Mouse (Mus musculus) macrophage (primary cell): Measurements from ENCODE around the gene Kif2c. TPM values are rescaled to one million over a fixed set of nuclear protein-coding genes. Genes with fewer than 3 reads are reported as not detected.

Experiments used
- H3K27ac ChIP-seq: fragments of 350-480 bp; formaldehyde crosslinking; 2 replicates; pipeline ENCODE4 v1.9.0; 2021
- H3K36me3 ChIP-seq: fragments of 350-480 bp; formaldehyde crosslinking; 2 replicates; pipeline ENCODE4 v1.9.0; 2021; ENCODE audit errors: inconsistent target
- H3K4me3 ChIP-seq: fragments of 350-480 bp; formaldehyde crosslinking; 2 replicates; pipeline ENCODE4 v1.9.0; 2021; ENCODE audit errors: inconsistent target
- H3K79me2 ChIP-seq: fragments of 350-480 bp; formaldehyde crosslinking; 2 replicates; pipeline ENCODE4 v1.9.0; 2021; ENCODE audit errors: inconsistent target
- WGBS: methylation state at CpG from one replicate; pipeline ENCODE4 v1.1.7; 2026; ENCODE audit warnings: inconsistent platforms; ENCODE audit not compliant: missing documents; 5-methylcytosine and 5-hydroxymethylcytosine counted together
- polyA plus RNA-seq: library from polyadenylated mRNA; stranded (reverse); fragments of 250-400 nt; gene quantifications from 3 replicates; pipeline ENCODE4 v1.2.4, GENCODE M21; 2018; ENCODE audit warnings: inconsistent platforms

The Kif2c gene
- polyA plus RNA-seq, 1 experiment from 2014 or later = 3.5 TPM

DNA sequence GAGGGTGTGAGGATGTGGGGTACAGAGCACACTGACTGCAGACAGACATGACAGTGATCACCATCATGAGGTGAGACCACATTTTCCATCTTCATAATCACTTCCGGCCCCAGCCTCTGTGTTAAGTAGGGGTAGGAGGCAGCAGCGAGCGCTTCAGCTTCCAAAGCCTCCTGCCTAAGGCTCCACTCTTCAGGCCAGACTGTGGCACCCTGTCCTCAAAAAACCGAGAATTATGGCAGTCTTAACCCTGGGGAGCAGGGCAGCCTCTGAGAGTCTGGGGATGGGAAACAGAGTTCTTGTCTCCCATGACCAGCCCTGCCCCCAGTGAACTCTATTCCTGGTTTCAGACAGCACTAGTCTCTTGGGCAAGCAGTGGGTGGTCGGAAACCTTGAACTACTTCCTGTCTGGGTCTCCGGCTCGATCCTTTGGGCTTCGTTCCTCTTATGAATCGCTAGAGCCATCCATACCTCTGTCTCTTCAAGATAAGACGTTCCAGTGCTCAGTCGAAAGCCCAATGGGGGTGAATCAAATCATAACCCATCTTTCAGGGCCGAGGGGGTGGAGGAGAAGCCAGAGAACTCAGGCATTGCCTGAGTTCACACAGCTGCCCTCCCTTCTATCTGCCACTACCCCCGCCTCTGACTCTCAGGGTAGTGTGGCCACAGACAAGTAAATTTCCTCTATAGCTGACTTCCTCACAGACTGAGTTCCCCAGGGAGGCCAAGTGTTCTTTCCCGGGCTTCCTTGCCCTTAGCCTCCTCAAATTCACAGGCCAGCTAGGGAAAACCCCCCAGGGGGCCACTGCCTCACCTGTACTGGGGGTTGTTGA, 57.7 kb downstream of the Kif2c start:
- peak overlapping the region; percentile 98 for H3K27ac ChIP-seq
- H3K79me2 ChIP-seq = no peaks in the 10 kb centered on the region
- peak overlapping the region; percentile 17; the same call in 1 of the 2 replicates for H3K4me3 ChIP-seq
- peaks cover 6% of the 10 kb centered on the region; the same call in 1 of the 2 replicates for H3K36me3 ChIP-seq
- 3% methylated on average over 14 of the region's 14 CpGs for WGBS

DNA sequence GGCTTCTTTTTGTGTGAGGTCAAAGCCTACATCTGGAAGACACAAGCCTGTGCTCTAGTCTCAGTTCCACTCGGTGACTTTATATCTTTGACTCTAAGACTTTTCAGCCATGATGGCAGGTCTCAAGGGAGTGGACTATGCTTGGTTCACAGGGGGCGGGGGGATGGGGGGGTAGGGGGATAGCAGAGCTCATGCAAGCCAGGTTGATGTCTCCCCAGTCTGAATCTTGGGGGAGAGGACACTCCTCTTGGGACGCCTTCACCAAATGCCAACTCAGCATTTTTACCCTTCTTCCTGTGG, 58.3 kb downstream of the Kif2c start:
- Histone ChIP-seq H3K27ac (peak overlapping the region; percentile 98), H3K4me3 (peak overlapping the region; percentile 17; the same call in 1 of the 2 replicates), H3K79me2 (no peaks in the 10 kb centered on the region), H3K36me3 (peaks cover 6% of the 10 kb centered on the region; the same call in 1 of the 2 replicates)
- 35% methylated on average over 3 of the region's 3 CpGs for WGBS

DNA sequence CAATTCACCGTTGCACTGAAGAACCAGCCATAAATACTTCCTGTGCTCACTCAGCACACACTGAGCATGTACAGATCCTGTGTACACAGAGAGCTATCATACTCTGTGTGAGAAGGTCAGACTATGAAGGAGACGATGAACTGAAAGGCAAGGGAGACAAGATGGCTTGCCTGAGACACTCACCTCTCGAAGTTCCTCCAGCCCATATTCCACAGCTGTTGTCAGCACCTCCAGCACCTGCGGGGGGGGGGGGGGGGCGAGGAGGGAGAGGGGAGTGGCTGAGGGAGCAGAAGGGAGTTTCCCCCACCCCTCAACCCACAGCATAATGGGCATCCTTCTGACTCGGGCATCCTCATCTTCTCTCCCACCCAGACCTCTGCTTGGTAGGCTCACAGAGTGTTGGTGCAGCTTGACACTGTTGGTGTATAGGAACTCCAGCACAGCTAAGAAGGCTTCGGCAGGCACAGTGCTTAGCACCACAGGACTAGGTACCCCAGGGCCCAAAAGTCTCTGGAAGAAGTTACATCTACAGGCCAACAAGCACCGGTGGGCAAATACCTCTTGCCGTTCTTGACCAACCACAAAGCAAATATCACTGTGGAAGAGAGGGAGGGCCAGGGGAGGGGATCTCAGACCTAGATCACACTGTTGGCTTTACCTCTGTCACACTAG, 58.8 kb downstream of the Kif2c start:
- peak overlapping the region; percentile 98 for H3K27ac ChIP-seq
- H3K4me3 ChIP-seq = no peak overlapping the region
- peaks cover 3% of the 10 kb centered on the region; the same call in 1 of the 2 replicates for H3K36me3 ChIP-seq
- 77% methylated on average over 8 of the region's 9 CpGs for WGBS
- no peaks in the 10 kb centered on the region for H3K79me2 ChIP-seq

- 91% methylated on average over 4 of the region's 4 CpGs for WGBS
- H3K4me3 ChIP-seq = no peak overlapping the region
- no peak overlapping the region for H3K27ac ChIP-seq
- no peaks in the 10 kb centered on the region for H3K36me3 ChIP-seq
- H3K79me2 ChIP-seq = no peaks in the 10 kb centered on the region
Measured at GRCm38 (mm10) chr4:117122209-117122608, 60.2 kb downstream of the Kif2c start.

- peak overlapping the region; percentile 65 for H3K4me3 ChIP-seq
- no peaks in the 10 kb centered on the region for H3K79me2 ChIP-seq
- peak overlapping the region; percentile 60 for H3K27ac ChIP-seq
- H3K36me3 ChIP-seq = no peaks in the 10 kb centered on the region
- under 1% methylated on average over 69 of the region's 69 CpGs for WGBS
Measured at GRCm38 (mm10) chr4:117120445-117121414, 61.7 kb downstream of the Kif2c start.

DNA sequence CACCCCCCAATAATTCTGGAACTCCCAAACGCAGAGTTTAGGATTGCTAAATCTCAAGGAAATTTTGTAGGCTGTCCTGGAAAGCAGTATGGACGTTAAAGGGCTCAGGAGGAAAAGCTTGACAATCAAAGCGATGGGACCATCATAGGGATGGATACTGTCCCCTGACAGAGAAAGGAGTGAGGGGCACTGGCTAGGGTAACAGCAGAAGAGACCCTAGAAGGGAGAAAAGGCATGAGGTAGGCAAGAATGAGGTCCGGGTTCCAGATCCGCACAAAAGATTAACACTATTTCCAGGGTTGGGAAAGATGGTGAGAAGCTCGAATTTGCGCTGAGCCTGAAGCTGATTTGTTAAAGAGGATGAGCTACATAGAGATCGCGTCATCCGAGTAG, 62.4 kb downstream of the Kif2c start:
- Histone ChIP-seq H3K36me3 (no peaks in the 10 kb centered on the region), H3K27ac (peak overlapping the region; percentile 60), H3K4me3 (peak overlapping the region; percentile 23), H3K79me2 (no peaks in the 10 kb centered on the region)
- 9% methylated on average over 10 of the region's 10 CpGs for whole genome bisulfite sequencing

- Histone ChIP-seq H3K36me3 (no peaks in the 10 kb centered on the region), H3K4me3 (peak overlapping the region; percentile 23; the same call in 1 of the 2 replicates), H3K79me2 (no peaks in the 10 kb centered on the region), H3K27ac (peak overlapping the region; percentile 60)
- 81% methylated on average over 5 of the region's 5 CpGs for WGBS
Measured at GRCm38 (mm10) chr4:117119636-117120035, 62.8 kb downstream of the Kif2c start.

DNA sequence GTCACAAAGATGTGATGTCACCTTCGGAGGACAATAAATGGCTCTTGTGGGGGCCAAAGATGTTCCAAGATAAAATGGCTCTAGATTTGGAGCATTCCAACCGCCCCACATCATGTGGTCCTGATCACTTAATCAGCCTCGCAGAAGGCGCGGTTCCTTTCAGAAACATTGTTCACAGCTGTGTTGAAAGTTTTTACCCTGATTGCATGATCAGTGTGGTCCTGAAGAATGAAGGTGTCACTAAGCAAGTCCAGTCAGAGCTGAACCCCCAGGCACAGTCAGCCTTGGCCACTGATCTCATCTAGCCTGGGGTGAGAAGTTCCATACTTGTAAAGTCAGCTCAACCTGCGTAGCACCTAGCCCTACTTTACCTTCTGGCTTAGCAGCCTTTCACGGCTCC, 64.5 kb downstream of the Kif2c start:
- H3K36me3 ChIP-seq = no peaks in the 10 kb centered on the region
- WGBS = 83% methylated on average over 7 of the region's 7 CpGs
- H3K27ac ChIP-seq = no peak overlapping the region

DNA sequence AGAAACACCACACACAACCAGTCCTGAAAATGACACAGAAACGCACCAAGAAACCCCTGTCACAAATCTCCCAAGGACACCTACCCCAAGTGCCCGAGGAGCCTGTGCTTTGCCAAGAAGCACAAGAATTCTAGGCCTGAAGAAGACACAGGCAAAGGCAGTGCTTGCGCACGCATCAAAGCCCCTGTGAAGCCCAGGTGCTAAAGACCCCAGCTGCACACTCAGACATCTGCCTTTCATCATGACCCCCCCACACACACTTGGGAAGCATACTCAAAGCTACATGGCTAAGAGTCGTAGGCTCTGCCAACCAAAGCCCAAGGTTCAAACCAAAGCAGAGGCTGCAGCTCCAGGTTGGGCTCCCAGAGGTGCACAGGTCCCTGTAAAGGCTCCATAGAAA, 66.8 kb downstream of the Kif2c start:
- Histone ChIP-seq H3K4me3 (no peak overlapping the region), H3K36me3 (no peaks in the 10 kb centered on the region), H3K27ac (no peak overlapping the region), H3K79me2 (no peaks in the 10 kb centered on the region)
- 91% methylated on average over 5 of the region's 5 CpGs for WGBS

More for the DNA sequence above, 64.5 kb downstream of the Kif2c start:
- no peak overlapping the region for H3K4me3 ChIP-seq
- H3K79me2 ChIP-seq = no peaks in the 10 kb centered on the region

DNA sequence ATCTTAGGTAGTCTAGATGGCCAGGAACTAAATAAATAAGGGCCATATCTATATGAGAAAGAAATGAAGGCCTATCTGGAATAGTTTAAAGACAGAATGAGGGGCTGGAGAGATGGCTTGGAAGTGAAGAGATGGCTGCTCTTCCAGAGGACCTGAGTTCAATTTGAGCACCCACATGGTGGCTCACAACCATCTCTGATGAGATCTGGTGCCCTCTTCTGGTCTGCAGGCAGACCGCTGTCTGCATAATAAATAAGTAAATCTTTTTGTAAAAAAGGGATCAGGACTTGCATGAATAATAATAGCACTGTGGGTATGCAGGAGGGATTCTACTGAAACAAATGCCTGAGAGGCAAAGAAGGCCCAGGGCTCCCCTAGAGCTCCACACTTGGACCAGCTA, 69.2 kb downstream of the Kif2c start:
- 83% methylated on average over 1 of the region's 1 CpGs for WGBS

GRCm38 (mm10) chr4:117110985-117111384, 71.5 kb downstream of the Kif2c start:
- no peaks in the 10 kb centered on the region for H3K36me3 ChIP-seq
- no peak overlapping the region for H3K27ac ChIP-seq
- WGBS = 80% methylated on average over 11 of the region's 11 CpGs

More for the DNA sequence above, 69.2 kb downstream of the Kif2c start:
- no peak overlapping the region for H3K27ac ChIP-seq
- H3K4me3 ChIP-seq = no peak overlapping the region
- no peaks in the 10 kb centered on the region for H3K79me2 ChIP-seq
- H3K36me3 ChIP-seq = no peaks in the 10 kb centered on the region

GRCm38 (mm10) chr4:117110249-117110648, 72.2 kb downstream of the Kif2c start:
- Histone ChIP-seq H3K4me3 (no peak overlapping the region), H3K27ac (no peak overlapping the region), H3K36me3 (no peaks in the 10 kb centered on the region), H3K79me2 (no peaks in the 10 kb centered on the region)
- WGBS = 91% methylated on average over 11 of the region's 13 CpGs

More at GRCm38 (mm10) chr4:117110985-117111384, 71.5 kb downstream of the Kif2c start:
- H3K79me2 ChIP-seq = no peaks in the 10 kb centered on the region
- H3K4me3 ChIP-seq = no peak overlapping the region
